Mouse (Mus musculus) cerebellum, adult 9-10 months (tissue): ENCODE measurements around the gene Olfr522.

Source experiments
- DNase-seq: peaks from one replicate; pipeline ENCODE4 v3.0.0; 2022

Gene Olfr522

DNA sequence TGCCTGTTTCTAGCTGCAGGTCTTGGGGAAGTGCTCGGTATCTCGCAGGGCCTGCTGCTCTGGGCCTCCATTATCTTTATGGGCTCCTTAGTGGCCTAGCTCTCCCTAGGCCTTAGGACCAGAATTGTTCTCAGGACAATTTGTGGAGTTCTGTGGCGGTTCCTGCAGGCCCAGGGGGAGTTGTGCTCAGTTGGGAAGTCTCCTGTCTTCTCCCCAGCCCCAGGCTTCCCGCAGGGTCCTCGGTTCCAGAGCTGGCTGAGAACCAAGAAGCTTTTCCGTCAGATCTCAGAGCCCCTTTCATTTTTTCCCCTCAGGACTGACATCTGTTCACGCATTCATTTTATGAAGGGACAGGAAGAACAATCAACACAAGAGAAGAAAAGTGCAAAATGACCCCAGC lies at the start of gene Olfr522:
TSS of gene Olfr522 (minus strand) at position 101 of the 400 bp plus-strand sequence.
- DNase-seq: no peak

DNA sequence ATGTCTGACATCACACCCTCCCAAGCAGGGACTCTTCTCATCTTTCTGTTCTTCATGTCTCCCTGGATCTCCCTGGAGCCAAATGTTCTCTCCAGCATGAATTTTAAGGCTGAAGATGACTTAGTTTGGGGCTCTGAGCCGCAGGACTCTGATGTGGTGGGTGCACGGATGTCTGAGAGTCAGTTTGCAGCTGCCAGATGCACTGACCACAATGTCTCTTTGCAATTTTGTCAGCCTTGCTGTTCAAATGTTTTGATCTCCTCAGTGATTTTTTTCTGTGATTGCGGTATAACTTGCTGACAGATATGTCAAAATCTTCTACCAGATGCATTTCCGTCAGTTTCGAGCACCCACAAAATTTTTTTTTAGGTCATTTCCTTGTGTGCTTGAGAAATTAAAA lies 49.3 kb upstream of the Olfr522 start:
- DNase-seq: no peak

DNA sequence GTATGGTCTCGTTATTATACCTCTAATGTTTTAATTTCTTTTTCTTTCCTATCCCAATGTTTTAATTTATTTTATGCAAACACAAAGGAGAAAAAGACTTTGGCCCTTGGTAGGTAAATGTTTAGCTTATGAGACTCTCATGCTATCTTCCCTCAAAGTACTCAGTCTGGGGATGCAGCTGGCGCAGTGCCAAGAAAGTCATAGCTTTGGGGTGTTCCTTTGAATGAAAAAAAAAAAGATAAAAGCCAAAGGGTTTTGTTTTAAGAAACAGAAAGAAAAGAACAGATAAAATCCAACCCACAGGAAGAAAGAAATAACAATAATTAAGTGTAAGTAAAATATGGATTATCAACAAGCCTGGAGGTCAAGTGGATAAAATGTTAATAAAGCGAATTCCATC lies 44.1 kb upstream of the Olfr522 start:
- DNase-seq: no peak

DNA sequence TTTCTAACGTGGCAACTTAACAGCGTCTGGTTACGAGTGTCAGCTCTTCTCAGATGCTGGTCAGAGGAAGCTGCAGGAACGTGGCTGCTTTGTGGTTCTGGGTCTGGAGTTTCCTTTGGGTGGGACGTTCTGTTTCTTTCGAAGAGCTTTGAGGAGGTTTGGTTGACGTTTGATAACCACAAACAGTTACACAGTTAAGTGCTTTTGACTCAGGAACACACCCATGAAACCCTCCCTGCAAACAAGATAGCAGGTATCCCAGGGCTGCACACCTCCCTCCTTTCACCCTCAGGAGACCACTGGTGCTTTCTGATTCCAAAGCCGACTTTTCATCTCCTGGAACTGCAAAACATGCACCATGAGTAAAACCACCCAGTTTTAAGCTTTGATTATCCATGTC lies 43.6 kb upstream of the Olfr522 start:
- no peak for DNase-seq

DNA sequence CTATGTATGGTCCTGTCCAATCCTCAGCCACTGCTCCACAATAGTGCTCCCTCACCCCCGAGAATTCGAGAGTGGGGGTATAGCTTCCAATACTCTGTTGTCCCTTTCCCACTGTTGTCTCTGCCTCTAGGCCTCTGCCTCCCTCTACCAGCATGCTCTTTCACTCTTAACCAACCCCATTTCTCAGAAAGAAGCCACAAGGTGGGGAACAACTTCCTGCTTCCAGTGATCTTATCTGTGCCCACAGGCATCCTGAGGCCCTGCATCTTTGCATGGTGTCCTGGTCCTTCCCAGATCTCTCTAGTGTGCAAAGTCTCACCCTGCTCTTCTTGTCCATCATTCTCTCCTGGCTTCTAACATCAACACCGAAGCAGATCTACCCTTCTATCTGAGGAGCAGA lies 42.3 kb upstream of the Olfr522 start:
- no peak for DNase-seq

DNA sequence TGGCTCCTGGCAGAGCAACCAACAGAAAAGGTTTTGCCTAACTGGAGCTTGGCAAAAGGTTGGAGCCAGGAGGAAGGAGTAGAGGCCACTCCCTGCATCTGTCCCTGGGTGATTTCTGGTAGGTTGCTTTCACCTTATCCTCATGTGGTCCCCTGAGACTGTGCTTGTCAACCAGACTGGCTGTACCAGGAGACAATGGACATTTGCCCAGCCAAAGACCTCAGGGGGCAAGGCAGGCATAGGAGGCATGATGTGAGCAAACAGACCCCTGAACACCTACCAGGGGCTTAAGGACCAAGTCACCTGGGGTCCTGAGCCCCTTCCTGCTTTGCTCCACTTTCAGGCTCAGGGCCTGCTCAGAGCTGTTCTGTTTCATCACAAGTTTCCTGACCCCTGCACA lies 41.3 kb upstream of the Olfr522 start, which contains the start of gene Olfr524:
TSS of gene Olfr524 (minus strand) at position 101 of the 400 bp plus-strand sequence.
- no peak for DNase-seq

DNA sequence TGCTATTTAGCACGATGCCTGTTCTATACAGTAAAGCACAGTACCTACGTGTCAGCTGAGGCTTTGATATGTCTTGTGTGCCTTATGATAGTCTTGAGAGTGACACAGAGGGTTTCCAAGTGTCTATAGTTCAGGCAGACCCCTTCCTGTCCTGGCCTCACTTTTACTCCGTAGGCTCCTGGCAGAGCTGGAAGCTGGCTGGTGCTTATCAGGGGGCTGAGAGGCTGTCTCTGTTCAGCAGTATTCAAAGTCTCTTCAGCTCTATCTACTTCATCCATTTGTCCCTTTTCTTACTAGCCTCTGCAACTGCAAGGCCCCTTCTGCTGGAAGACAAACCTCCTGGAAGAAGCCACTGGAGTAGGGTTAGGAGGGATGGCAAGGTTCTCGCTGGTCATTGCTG lies 36.5 kb upstream of the Olfr522 start:
- DNase-seq: no peak

DNA sequence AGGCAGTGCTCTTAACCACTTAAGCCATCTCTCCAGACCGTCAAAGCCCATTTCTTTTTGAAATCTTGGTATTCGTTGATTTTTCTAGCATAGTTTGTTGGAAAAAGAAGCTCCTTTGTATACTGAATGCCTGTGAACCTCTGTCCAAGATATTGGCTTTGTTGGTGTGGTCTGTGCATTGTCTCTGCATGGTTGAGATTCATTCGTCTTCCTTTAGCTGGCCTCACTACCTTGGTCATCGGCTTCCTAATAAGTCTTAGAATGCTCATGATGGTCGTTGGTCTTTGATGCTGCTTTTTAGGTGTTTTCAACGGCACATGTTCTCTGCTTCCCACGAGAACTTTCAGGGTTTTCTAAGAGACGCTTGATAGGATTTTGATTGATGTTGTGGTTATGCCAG lies 31.4 kb upstream of the Olfr522 start:
- no peak for DNase-seq

DNA sequence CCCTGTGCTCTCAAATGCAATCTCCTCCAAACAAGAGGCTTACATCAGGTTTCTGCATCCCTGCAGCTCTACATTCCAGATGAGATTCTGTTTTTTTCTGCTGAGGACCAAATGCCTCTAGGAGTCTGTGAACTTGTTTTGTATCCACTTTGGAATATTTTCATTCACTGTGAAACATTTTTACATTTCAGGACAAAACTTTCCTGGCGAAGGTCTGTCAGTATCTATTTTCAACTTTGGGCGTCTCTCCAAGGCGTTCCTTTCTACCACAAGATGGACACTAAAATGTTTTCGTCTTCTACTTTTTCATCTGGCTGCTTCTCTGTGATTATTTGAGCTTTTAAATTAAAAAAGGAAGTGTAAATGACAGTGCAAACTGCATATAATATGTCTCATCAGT lies 29.5 kb upstream of the Olfr522 start:
- DNase-seq: no peak

DNA sequence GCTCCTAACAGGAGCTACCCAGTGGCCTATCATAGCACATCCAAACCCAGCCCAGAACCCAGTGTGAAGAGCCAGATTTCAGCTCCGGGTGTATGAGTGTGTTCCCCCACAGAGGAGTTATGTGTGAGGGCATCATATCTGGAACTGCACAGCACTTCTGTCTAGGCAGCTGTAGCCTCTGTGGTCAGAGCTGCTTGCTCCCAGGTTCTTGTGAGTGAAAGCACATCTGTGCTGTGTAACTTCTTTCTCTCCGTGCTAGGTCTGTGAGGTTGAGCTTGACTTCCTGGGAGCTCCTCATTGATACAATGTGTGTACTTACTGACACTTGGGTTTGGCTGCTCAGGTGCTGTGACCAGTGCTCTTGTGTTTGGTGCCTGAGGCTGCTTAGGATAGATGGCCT lies 28.3 kb upstream of the Olfr522 start:
- no peak for DNase-seq

DNA sequence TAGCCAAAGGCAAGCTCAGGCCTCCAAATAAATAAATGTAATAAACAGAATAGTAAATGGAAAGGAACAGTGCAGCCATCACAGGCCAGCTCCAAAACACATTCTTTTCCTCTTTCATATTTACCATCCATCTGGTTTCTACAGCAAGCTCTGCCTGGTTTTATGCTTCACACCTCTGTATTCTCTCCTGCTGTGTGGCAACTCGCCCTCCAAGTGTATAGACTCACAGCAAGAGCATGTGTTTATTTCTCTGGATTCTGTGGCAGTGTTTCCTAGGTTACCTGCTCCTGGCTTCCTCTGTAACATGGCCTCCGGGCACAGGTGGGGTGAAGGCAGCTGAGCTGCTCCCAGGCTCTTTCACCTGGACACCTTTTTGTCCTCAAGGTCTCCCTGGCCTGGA lies 27.9 kb upstream of the Olfr522 start:
- no peak for DNase-seq

DNA sequence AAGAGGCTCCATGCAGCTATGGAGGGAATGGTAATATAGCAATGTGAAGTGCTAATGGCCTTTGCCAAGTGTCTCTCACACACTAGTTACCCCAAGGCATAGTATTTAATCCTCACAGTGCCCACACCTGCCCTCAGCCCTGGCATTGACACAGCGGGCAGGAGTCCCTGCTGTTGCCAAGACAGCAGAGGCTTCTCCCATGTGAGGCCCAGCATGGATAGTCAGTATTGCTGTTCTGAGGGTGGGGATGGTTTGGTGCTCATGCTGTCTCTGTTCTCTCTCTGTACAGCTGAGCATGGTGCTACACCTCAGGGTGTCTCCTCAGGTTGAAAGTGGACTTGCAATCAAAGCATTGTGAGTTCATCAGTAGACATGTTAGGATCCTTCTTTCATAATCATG lies 25.9 kb upstream of the Olfr522 start:
- no peak for DNase-seq

DNA sequence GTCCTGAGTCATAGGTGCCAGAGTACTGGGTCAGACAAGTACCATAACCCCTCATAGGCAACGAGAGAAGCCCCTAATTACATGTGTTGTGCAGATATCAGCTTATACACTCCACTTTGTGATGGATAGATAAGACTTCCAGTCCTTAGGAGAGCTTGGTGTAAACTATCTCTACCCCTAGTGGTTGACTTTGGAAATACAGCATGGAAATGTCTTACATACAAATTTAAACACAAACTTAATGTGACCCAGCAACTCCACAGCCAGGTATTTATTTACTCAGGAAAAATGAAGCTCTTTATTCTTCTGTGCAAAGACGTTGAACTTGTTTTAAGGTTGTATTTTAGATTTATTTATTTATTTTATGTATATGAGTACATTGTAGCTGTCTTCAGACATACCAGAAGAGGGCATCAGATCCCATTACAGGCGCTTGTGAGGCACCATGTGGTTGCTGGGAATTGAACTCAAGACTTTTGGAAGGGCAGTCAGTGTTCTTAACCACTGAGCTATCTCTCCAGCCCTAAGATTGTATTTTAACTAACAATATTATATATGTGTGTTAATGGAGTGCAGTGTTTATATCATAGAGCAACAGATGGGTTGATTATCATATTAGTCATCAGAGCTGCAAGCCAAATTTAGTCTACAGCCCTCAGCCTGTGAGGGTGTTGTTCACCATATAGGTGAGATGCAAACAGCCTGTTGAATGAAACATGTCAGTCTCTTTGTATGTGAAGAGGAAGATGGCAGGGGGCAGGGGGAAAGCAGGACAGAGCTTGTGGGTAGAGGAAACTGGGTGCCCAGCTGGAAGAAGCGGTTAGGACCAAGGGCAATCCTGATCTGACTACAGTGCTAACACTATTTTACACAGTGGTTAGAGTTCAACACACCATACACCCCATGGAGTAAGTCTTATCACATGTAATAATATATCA lies 24.1 kb upstream of the Olfr522 start:
- peak; percentile 24 for DNase-seq

DNA sequence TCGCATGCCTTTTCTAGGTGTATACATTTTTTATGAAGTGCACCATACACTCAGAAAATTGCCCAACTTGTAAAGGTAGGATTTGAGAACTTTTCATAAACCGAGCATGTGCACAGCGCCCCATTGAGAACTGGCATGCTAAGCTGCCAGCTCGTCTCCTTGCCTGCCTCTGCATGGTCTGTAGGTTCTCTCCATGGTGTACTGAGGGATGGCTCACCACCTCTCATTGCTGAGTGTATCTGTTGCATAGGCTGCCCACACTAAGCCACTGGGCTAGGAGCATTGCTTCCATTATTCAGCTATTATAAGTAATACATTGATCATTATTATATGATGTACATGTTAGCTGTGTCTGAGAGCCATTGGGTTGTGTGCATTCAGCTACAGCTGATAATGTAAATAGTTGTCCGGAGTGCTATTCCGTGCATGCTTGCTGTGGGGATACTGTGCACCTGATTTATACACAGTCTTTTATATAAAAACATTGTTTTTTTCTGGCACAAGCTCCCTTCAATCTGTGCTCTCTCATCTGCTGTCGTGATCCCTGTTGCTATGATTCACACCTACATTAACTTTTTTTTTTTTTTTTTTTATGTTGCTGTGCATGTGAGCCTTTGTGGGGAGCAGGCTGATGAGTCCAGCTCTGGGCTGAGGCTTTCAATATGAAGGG lies 23.3 kb upstream of the Olfr522 start:
- no peak for DNase-seq

DNA sequence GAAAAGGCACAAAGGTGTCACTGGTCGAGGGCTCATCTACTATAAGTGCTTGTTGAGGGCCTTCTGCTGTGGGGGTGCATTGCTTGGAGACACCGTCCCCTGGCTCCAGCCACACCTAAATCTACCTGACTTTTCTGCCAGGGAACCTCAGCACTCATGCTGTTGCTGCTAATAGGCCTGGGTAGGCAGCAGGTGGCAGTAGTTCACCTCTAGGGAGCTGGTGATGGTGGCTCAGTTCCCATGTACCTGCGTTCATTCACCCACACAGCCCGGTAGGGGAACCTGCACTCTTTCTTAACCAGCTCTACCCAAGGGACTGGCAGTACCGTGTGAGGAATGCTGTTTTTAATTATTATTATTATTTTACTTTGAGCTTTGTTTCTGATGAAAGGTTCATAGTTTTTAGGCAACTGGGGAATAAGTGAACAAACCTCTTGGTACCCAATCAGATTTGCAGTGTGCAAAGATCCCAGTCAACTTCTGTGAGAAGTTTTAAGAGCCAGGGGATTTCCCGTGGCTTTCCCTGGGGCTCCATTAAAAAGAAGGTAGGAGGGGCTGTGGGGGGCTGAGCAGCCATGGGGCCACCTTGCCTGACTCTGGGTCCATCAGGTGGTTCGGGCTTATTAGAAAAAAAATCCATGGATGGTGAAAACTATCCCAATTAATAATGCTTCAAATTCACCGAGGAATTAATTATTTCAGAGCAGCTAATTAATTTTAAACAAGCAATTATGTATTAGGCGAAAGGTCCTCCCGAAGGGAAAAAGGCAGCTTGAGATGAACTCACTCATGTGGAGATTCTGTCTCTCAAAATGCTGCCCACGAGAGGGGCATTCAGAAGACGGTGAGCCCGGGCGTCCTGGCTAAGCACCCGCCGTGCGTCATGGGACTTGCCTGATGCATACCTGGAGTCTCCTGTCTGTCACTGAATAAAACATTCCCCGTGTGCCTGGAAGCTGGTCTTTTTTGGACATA lies 22.4 kb upstream of the Olfr522 start:
- DNase-seq: no peak

DNA sequence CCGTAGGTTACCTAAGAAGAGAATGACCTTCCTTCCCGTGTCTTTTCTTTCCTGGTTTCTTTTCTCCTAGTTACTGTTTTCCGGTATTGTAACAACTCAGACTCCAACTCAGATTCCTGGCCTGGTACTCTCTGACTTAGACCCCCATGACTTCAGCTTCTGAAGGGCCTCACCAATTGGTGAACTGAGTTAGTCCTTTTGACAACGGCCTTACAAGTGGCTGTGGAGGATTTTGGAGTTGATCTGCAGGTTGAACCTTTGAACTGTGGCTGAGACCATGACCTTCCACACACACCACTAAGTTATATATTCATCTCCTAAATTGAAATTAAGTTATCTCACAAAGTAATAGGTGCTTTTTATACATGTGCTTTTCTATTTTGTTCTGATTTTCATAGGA lies 19.6 kb upstream of the Olfr522 start:
- DNase-seq: no peak

DNA sequence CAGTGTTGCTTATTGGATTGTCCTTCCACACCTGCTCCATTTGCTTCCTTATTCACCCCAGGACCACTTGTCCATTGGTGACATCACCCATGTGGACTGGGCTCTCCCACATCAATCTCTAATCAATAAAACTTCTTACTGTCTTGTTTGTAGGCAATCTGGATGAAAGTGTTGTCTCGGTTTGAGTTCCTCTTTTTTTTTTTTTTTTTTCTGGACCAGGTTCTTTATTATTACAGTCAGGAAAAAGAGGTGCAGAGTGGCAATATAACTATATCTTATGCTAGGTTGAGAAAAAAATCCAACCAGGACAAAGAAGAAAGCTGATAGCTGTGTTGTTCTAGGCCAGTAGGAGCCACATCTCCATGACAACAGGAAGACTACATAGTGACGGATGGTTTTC lies 16.1 kb upstream of the Olfr522 start:
- DNase-seq: no peak

DNA sequence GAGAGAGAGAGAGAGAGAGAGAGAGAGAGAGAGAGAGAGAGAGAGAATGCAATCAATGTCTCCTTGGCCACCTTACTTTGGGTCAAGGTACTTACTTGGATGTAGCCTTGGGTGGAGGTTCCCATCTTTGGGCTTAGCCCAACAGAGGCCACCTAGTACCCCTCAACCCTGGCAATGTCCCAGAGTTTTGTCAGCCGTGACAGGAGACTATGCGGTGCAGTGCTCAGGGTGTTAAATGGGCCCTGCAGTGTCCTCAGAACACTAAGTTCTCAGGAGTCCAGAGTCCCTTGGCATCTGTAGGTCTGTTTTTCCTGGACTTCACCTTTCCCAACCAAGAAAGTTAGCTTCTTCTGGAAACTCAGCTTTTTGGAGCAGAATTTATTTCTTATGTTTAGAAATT lies 14.6 kb upstream of the Olfr522 start:
- DNase-seq: no peak

DNA sequence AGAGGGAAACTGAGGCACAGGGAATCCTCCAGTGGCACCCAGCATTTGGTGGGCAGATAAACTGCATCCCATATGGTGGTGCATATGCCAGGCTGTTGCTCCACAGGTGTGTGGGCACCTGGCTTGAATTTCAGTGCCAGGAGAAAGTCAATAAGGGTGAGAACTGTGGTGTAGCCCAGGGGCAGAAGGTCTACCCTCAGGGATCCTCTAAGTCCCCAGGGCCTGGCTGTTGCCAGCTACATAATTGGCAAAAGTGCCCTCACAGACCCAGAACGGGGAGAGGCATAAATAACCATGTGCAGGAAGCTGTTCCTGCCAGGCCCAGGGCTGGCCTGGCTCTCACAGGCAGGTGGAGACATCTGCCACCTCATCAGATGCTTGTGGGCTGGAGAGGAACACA lies 8.4 kb upstream of the Olfr522 start, which contains the start of gene Olfr523:
TSS of gene Olfr523 (plus strand) at position 282 of the 400 bp plus-strand sequence.
- DNase-seq: peak; percentile 75

DNA sequence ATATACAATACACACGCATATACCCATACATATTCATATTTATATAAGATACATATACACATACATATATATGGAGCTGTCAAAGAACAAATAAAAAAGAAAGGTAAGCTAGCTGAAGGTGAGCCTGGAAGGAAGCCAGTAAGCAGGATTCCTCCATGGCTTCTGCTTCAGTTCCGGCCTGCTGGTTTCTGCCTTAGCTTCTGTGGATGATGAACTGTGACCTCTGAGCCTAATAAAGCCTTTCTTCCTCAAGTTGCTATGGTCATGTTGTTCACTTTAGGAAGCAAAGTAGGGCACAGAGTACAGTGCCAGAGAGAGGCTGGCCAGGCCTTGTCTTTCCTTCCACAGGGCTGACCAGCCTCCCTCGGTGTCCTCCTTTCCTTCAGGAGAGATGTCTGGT lies 6.3 kb upstream of the Olfr522 start:
- no peak for DNase-seq

DNA sequence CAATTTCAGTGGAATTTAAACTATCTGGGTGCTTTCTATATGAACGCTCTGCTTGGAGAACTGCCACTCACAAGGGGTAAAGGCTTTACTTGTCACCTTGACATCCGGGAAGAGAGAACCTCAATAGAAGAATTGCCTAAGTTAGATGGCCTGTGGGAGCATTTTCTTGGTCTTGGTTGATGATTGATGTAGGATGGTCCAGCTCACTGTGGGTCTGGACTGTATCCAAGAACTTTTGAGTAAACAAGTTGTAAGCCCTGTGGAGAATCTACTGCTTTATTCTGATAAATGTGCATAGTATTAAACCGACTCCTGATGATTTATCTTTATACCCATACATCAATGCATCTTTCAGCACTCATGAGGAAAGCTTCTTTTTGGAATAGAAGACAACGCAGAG lies 4.8 kb upstream of the Olfr522 start:
- DNase-seq: no peak

DNA sequence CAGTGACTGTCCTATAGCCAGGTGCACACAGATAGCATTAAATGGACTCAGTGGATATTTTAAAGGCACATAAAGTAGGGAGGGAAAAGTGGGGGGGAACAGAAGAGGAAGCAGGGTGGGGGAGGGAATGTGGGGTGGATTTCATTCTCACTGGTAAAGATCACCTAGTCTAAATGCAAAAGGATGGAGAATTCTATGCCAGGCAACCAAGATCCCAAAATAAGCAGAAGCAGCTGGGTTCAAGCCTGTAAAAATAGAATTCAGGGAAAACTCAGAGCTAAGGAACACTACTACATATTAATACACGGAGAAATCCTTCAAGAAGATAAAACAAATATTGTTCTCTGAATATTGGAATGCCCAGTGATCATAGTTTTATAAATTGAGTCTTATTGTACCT lies 3.4 kb upstream of the Olfr522 start:
- no peak for DNase-seq

DNA sequence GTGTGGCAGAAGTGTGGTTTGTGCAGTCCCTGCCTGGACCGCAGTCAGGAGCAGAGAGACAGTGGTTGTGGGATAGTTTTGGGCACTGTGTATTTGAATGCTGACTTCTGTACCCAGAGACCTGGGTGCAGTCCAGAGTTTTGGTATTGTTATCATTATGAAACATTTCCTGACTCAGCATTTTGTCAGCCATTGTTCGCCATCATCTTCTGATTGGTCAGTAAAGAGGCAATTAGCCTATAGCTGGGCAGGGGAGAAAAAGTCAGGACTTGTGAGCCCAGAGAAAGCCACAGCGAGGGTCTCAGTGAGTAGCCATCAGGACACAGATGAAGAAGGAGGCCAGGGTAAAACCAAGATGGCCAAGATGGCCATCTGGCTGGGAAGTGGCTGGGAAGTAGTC lies 4.2 kb downstream of the Olfr522 start:
- no peak for DNase-seq
